Mouse (Mus musculus) T-helper 17 cell (primary cell): Measurements from ENCODE around the gene Parp8.

Source experiments
- in situ Hi-C, 2 experiments: fragments of 300-600 bp; cut with MboI, MseI; formaldehyde crosslinking; loops; 1 replicate in 1 of 2; 2 replicates in 1 of 2; pipeline ENCODE4 v1.15.1; 2025; ENCODE audit warnings: high pct_unique_total_duplicates in 2 of 2

Gene Parp8

GRCm38 (mm10) chr13:116962480-116963462, 62.6 kb downstream of the Parp8 start:
- in situ Hi-C loops, result no loop called here

DNA sequence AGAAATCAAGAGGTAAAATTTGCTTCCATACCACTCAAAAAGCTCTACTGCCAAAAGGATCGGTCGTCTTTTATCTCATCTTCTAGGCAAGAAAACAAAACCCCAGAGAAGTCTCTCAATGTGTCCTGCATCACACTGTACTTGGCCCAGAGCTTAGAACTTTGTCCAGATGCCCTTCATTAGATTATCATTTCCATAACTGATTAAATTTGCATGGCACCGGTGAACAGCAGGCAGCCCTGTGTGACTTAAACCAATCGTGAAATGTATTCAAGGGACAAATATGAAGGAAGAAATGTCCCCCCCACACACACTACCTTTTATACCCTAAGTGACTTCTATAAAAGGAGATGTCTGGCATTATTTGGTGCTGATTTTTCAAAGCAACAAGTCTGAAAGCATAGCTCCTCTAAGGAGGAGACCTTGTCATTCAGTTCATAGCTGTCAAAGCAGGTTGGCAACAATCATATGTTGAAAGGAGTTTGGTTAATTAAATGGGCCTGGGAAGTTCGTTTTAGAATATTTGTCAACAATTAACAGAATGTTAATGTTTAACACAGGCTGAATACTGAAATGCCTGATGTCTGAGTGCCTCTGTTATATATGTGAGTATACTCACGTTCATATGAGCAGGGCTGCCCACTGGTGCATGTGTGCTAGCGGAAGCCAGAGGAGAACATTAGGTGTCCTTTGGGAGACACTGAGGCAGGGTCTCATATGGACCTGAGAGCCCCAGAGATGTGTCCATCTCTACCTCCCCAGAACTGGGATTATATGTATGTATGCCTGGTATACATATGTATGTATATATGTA, 66.4 kb downstream of the Parp8 start:
- in situ Hi-C loops, result no loop called here

DNA sequence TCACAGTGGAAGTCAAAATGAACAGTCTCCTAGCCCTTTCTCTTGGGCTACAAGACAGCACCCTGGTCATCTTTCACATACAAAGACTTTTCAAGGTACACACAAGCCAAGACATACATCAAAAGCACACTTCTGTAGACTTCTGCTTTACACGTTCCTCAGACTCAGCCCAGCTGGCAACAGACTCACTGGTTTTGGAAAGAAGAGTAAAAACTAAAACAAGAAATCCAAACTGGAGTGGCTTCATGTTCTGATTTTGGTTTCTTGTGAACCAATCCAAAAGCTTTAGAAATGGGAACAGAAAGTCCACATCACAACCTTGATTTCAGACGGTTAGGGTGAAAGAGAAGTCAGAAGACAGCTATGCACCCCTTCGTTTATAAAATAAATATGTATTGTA, 67.8 kb downstream of the Parp8 start:
- in situ Hi-C loops, result no loop called here

GRCm38 (mm10) chr13:116951336-116951735, 74.0 kb downstream of the Parp8 start:
- in situ Hi-C loops, result no loop called here

- in situ Hi-C loops, result no loop called here
Measured at GRCm38 (mm10) chr13:116949527-116949926, 75.8 kb downstream of the Parp8 start.

- in situ Hi-C loops, result no loop called here
Measured at GRCm38 (mm10) chr13:116949056-116949455, 76.3 kb downstream of the Parp8 start.

GRCm38 (mm10) chr13:116948299-116948659, 77.1 kb downstream of the Parp8 start:
- in situ Hi-C loops, result no loop called here

DNA sequence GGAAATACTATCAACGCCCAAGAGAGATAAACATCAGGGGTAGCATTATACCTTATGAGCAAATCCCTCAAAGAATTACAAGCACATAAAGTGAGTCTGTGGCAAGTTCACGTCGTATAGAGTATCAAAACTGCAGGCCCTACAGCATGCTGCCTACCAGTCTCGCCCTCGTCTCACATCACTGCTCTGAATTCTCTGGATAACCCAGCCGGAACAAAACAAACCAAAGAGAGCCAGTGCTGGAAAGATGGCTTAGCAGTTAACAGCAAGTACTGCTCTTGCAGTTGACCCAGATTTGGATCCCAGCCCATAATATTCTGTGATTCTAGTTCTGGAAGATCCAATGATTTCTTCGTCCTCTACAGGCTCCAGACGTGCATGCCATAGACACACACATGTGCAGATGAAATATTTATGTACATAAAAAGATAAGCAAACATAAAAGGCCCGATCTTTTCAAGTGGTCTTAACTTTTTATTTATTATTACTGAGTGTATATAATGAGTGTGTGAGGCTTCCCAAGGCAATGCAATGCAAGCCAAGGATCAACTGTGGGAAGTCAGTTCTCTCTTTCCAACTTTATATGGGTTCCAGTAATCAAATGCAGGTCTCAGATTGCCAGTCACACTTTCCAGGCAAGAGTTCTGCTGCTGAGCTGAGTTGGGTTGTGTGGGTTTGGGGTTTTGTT, 77.6 kb downstream of the Parp8 start:
- in situ Hi-C loops, result no loop called here

GRCm38 (mm10) chr13:116946566-116946965, 78.8 kb downstream of the Parp8 start:
- in situ Hi-C loops, result no loop called here

DNA sequence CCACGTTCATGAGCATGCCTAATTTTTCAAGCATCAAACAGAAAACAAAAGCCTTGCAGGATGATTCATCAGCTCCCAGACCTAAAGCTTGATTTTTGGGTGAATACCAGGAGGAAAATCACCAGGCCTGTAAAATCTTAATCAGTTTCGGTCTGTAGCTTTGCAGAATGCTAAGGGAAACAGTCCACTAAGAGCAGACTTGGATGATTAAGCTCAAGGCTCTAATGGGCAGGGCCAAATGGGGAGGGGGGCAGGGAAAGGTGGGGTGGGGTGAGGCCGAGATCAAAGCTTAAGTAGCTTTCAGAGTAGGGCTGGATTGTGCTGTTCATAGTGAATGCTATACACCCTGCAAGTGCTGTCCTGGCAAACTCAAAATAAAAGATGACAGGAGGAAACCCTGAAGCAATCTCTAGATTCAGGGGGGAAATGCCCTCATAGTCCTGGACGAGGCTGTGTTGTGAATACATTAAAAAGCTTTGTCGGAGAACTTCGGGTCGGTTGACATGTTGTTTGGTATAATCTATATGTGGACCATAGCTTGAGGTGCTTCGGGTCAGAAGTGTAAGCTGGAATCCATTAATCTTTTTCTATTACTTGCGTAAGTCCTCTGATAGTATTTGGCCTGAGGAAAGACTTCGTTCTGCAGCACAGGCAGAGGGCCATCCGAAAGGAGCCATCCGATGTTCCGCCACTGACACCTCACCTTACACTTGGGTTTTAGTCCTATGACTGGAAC, 83.9 kb downstream of the Parp8 start:
- in situ Hi-C loops, result no loop called here

DNA sequence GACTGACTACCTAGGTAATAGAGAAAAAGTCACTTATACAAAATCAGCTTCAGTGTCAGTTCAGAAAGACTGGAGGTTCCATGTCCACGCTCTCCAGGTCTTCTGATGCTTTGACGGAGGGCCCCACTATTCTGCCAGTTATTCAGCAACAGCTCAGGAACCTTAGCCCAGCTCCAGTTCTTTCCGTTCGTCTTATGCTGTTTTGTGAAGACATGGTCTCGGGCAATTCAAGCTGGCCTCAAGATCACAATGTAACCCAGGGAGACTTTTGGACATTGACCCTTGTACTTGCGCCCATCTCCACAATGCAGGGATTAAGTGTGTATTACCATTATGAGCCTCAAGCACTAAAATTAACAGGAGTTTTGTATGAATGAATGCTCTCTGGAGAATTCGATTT, 84.6 kb downstream of the Parp8 start:
- in situ Hi-C loops, result no loop called here

DNA sequence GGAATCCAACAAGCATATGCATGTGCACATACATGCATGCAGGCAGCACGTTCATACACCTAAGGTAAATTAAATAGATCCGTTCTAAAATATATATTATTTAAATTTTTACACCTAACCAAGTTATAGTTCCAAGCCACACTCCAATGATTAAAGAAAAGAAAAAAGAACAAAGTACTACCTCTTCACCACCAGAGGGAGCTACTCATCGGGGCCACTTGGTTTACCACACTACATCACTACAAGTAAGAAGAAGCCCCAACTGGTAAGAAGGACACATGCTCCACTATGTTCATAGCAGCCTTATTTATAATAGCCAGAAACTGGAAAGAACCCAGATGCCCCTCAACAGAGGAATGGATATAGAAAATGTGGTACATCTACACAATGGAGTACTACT, 88.3 kb downstream of the Parp8 start:
- in situ Hi-C loops, result loop anchor here in 1 of 2 experiments (5.0 kb wide), 1 partner anchor 85 kb away; no protein-coding TSS in a partner anchor

GRCm38 (mm10) chr13:116917387-116917930, 107.9 kb downstream of the Parp8 start:
- in situ Hi-C loops, result no loop called here

DNA sequence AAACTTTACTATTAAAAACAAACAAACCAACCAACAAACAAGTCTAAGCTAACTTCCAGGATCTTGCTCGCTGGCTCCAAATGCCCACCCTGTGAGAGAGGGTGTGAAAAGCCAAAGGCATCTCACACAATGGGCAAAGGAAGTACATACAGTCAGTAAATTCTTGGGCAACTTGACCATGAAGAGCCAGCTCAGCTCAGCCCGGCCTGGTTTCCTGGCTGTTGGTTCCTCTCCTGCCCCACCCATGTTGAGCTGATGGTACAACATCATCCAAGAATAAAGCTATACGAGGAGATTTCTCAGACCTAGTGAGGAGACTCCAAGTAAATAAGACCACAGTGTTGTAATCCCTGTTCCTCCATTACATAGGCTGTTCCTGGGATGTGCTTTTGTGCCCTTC, 117.1 kb downstream of the Parp8 start:
- in situ Hi-C loops, result no loop called here

DNA sequence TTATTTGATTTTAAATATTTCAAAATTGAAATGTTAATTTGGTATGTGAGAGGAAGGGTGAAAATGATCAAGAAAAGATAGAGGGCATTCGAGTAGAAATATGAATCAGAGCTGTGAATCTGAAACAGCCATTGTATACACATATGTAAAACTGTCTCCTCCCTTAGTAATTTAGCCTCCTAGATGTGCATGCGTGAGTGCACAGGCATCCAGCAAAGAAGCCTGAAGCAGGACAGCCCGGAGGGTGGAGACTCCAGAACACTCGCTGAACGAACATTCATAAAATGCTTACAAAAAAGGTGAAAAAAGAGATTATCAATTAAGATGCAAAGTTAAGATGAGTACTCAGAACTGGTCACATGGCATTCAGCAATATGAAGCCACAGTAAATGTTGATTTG, 121.9 kb downstream of the Parp8 start:
- in situ Hi-C loops, result no loop called here

- in situ Hi-C loops, result no loop called here
Measured at GRCm38 (mm10) chr13:116898395-116898794, 126.9 kb downstream of the Parp8 start.

DNA sequence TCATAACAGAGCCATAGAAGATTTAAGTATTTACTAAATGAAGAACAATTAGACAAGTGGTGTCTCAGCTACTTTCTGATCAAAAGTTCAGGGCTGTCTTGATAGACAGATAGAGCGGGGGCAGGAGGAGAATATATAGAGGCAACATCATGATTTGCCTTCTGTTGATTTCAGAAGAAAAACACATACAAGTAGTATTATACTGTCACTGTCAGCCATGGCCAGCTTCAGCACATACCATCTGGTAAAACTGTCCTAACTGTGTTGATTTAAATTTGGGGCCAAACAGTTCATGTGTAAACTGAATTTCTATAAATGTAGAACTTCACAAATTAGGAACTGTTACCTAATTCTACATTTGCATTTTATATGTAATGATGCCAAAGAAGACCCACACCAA, 127.6 kb downstream of the Parp8 start:
- in situ Hi-C loops, result no loop called here

DNA sequence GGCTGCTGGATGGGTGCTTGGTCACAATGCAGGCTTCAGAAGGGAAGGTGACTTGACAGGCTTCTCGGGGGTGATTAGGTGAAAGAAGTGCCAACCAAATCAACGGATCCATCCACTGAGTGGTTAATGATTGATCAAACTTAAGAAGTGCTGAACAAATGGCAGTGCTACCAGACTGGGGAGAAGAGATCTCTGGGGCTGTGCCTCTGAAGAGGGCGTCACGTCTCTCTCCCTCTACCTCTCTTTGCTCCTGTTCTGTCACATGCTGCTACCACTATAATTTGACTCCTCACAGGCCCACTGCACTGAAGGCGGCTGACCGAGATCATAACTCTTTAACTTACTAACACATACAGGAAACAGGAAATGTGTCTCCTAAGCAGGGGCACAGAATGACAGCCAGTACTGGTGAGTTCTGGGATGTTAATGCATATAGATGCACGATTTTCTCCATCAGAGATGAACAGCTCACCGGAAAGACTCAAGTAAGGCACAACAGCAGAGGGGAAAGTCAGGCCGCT, 140.9 kb downstream of the Parp8 start:
- in situ Hi-C loops, result loop anchor here in 1 of 2 experiments (10.0 kb wide), 1 partner anchor 590 kb away; no protein-coding TSS in a partner anchor

GRCm38 (mm10) chr13:116882226-116882625, 143.1 kb downstream of the Parp8 start:
- in situ Hi-C loops, result loop anchor here in 1 of 2 experiments (10.0 kb wide), 1 partner anchor 587 kb away; no protein-coding TSS in a partner anchor

DNA sequence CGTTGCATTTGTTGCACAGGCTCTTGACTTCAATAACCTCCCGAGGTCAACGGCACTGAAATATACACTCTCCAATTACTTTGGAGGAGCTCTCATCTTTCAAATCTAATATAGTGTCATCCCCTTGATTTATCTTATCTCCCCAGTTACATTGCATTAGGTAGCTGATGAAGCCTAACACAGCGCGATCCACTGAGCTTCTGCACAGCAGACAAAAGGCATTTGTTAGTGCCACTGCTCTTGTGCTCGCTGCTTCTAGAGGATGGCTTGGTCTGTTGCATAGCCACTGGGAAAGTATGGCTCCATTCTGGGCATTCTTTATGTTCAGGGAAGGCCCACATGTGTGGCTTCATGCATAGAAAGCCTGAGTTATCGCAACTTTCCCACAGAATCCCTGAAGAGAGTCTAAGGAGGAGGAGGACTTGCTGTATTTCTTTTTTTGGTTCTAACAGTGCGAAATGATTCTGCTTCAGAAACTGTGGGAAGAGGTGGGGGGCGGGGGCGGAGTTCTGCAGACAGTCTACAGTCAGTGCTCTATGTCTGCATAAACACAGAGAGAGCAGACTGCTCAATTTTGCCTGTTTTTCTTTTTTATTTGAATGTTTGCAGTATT, 145.7 kb downstream of the Parp8 start:
- in situ Hi-C loops, result loop anchor here in 1 of 2 experiments (10.0 kb wide), 1 partner anchor 585 kb away; no protein-coding TSS in a partner anchor
